Mouse (Mus musculus) kidney, adult 11 months (tissue): Measurements from ENCODE around the gene Gm38655.

Experiments used
- DNase-seq: peaks from one replicate; pipeline ENCODE4 v3.0.0; 2022

Gm38655 gene

GRCm38 (mm10) chr17:25175411-25175810 is at the start of gene Gm38655:
TSS of gene Gm38655 (minus strand) at chr17:25175471.
- DNase-seq = no peak

- no peak for DNase-seq
Measured at GRCm38 (mm10) chr17:25224586-25225222, 49.4 kb upstream of the Gm38655 start.

GRCm38 (mm10) chr17:25222951-25223601 is 47.8 kb upstream of the Gm38655 start:
- DNase-seq = no peak

- peak; percentile 44 for DNase-seq
Measured at GRCm38 (mm10) chr17:25222504-25222940, 47.3 kb upstream of the Gm38655 start.

GRCm38 (mm10) chr17:25221821-25222503 is 46.7 kb upstream of the Gm38655 start:
- DNase-seq = peak; percentile 68

GRCm38 (mm10) chr17:25220746-25221145 is 45.5 kb upstream of the Gm38655 start:
- peak; percentile 35 for DNase-seq

GRCm38 (mm10) chr17:25219492-25220295 is 44.4 kb upstream of the Gm38655 start:
- DNase-seq = no peak

- DNase-seq = no peak
Measured at GRCm38 (mm10) chr17:25218967-25219366, 43.7 kb upstream of the Gm38655 start.

GRCm38 (mm10) chr17:25215431-25215830 is 40.2 kb upstream of the Gm38655 start:
- no peak for DNase-seq

GRCm38 (mm10) chr17:25211705-25212104 is 36.4 kb upstream of the Gm38655 start:
- DNase-seq = no peak

GRCm38 (mm10) chr17:25210680-25211466 is 35.6 kb upstream of the Gm38655 start:
- peak; percentile 64 for DNase-seq

- DNase-seq = no peak
Measured at GRCm38 (mm10) chr17:25210006-25210405, 34.7 kb upstream of the Gm38655 start.

GRCm38 (mm10) chr17:25202401-25202800 is 27.1 kb upstream of the Gm38655 start:
- DNase-seq = no peak

- DNase-seq = no peak
Measured at GRCm38 (mm10) chr17:25189091-25189490, 13.8 kb upstream of the Gm38655 start.

- peak; percentile 54 for DNase-seq
Measured at GRCm38 (mm10) chr17:25188150-25189031, 13.1 kb upstream of the Gm38655 start, which contains the start of gene Unkl. TSS of gene Unkl (plus strand) at chr17:25188397.

- no peak for DNase-seq
Measured at GRCm38 (mm10) chr17:25187784-25188149, 12.5 kb upstream of the Gm38655 start.

- no peak for DNase-seq
Measured at GRCm38 (mm10) chr17:25184961-25185360, 9.7 kb upstream of the Gm38655 start.

- DNase-seq = peak; percentile 95
Measured at GRCm38 (mm10) chr17:25184129-25184691, 8.9 kb upstream of the Gm38655 start, which contains the start of gene BC003965. TSS of gene BC003965 (plus strand) at chr17:25184554.

GRCm38 (mm10) chr17:25183232-25183631 is 8.0 kb upstream of the Gm38655 start:
- DNase-seq = no peak

- no peak for DNase-seq
Measured at GRCm38 (mm10) chr17:25172558-25172957, 2.7 kb downstream of the Gm38655 start.

- no peak for DNase-seq
Measured at GRCm38 (mm10) chr17:25169706-25170105, 5.6 kb downstream of the Gm38655 start.
